Mouse (Mus musculus): ENCODE measurements around the gene Ormdl2.

Ormdl2 gene

GRCm38 (mm10) chr10:128803361-128803760, 18.1 kb downstream of the Ormdl2 start:
- no peak for DNase-seq

DNA sequence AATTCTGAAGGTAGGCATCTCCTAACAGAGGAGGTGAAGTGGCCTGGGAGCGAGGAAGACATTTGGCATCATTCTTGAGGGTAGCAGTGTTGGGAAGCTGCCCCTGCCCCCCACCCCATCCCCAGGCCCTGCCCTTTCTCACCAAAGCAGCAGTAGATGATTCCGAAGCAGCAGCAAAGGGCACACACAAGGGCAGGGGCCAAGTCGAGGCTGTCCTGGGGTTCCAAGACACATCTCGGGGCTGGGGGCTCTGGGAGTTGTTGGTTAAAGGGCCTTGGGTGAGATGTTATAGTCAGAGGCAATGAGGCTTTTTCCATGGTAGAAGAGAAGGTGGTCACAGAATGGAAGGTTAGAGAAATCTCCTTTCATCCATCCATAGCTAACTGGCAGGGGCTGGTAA, 18.5 kb downstream of the Ormdl2 start:
- DNase-seq: no peak

GRCm38 (mm10) chr10:128801981-128802495, 19.4 kb downstream of the Ormdl2 start:
- no peak for DNase-seq

- no peak for DNase-seq
Observed at GRCm38 (mm10) chr10:128798676-128799075, 22.8 kb downstream of the Ormdl2 start.

- no peak for DNase-seq
Observed at GRCm38 (mm10) chr10:128795581-128795980, 25.9 kb downstream of the Ormdl2 start.

DNA sequence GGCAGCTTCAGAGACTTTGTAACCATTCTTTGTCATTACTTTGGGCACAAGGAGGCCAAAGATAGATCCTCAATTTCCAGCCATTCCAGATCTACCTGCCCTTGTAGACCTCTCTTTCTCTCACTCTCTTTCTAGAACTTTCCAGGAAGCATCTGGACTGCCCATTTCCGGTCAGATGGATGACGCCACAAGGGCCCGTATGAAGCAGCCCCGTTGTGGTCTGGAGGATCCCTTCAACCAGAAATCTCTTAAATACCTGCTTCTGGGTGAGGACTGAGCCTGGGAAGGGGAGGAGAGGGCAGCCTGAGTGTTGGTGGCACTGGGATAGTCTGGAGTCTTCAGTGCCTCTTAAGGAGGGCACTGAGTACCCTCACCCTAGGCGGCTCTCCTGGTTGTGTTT, 27.1 kb downstream of the Ormdl2 start:
- DNase-seq: no peak

DNA sequence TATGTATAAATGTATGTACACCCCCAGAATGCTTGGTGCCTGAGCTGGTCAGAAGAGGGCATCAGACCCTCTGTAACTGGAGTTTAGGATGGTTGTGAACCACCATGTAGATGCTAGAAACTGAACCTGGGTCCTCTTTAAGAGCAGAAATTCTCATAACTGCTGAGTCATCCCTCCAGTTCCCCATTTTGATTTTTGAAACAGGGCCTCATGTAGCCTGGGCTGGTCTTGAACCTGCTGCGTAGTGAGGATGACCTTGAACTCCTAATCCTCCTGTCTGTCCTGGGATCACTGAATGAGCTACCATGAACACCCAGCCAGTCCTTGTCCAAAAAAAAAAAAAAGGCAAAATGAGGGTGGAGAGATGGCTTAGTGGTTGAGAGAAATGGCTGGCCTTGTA, 28.2 kb downstream of the Ormdl2 start:
- no peak for DNase-seq

- no peak for DNase-seq
Observed at GRCm38 (mm10) chr10:128792041-128792440, 29.4 kb downstream of the Ormdl2 start.

DNA sequence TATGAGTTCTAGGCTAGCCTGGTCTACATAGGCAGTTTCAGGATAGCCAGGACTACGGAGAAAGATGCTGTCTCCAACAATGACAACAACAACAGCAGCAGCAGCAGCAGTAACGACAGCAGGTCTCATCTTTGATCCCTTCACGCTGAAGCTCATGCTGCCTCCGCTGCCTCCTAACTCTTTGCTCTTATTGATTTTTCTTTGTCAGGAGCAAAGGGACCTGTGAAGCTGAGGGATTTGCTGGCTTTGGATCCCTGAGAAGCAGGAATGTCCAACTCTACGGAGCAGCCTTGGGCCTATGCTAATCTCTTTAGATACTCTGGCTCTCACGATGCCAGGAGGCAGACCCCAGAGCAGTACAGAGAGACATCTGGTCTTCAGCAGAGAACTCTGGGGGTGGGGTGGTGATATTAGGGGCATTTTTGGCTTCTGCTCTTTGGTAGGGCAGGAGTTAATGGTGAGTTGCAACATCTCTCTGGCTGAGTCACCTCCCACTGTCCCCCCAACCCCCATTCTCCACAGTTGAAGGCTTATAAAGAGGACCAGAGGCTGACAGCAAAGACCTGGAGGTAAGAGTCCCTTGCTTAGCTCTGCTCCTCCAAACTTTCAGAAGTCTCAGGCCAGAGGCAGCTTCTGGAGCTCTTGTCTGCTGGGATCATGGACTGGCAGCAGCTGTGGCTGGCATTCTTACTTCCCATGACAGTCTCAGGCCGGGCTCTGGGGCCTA, 30.9 kb downstream of the Ormdl2 start, which contains the start of gene Mmp19:
Mmp19 (plus strand) TSS at position 513 of the 727 bp plus-strand sequence.
- DNase-seq: peak; percentile 35

GRCm38 (mm10) chr10:128780200-128780599, 41.2 kb downstream of the Ormdl2 start:
- no peak for DNase-seq

DNA sequence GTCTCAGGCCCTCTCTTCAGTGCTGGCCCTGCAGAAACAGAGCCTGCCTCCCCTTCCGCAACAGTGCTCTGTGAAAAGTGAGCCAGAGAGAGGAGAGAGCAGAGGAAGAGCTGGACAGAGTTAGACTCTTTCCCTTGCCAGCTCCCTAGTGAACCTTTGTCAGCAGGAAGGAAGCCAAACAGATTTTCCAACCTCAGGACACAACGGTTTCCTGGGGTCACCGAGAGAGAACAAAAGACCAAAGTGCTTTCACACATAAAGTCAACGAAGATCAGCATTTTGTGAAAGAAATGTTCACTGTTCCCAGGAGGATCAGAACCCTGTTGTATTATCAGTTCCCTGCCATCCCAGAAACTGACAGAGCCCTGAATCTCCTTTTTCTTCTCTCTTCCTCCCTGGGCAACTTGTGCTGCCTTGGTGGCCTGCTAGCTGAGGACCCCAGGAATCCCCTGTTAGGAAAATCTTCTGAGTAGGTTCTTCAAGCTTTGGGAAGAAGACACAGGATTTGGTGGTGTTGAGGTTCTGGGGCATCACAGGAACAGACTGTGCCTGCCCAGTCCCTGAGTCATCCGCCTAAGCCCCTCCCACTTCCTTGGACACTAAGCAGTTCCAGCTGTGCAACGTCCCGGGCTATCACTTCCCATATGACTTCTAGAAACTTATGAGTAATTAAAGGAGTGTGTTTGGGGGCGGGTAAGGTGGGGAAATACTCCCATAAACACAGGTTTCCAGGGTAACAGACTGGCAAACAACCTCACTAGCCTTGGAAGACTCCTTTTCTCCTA, 42.2 kb downstream of the Ormdl2 start:
- DNase-seq: peak; percentile 60

DNA sequence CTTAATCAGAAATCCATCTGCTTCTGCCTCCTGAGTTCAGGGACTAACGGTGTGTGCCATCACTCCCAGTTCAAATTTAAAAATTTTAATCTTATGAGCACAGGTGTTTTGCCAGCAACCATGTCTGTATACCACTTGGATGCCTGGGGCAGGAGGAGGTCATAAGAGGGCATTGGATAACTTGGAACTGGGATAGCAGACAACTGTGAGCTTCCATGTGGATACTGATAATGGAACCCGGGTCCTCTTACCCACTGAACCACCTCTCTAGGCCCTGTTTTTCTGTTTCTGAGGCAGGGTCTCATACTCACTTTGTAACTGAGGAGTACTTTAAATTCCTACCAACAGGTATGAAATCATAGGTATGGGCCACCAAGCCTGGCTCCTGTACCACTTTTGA, 43.0 kb downstream of the Ormdl2 start:
- no peak for DNase-seq

- no peak for DNase-seq
Observed at GRCm38 (mm10) chr10:128773685-128774084, 47.8 kb downstream of the Ormdl2 start.

DNA sequence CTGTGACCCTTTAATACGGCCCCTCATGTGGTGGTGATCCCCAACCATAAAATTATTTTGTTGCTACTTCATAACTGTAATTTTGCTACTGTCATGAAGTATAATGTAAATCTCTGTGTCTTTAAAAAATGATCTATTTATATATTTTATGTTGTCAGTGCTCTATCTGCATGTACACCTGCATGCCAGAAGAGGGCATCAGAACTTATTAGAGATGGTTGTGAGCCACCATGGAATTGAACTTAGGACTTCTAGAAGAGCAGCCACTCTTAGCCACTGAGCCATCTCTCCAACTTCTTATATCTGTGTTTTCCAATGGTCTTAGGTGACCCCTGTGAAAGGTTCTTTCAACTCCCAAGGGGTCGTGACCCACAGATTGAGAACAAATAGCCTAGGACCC, 48.5 kb downstream of the Ormdl2 start:
- no peak for DNase-seq
